Mouse (Mus musculus) ES-Bruce4 (cell line): Measurements from ENCODE around the gene Osbp. TPM values are rescaled to one million over a fixed set of nuclear protein-coding genes. Genes with fewer than 3 reads are reported as not detected.

ENCODE experiments used
- H3K27ac ChIP-seq: 2 replicates; pipeline ENCODE4 v1.5.1; 2012; ENCODE audit warnings: low read length, inconsistent platforms; ENCODE audit not compliant: insufficient read depth
- H3K27me3 ChIP-seq: 2 replicates; pipeline ENCODE4 v1.6.1; 2012; ENCODE audit warnings: mild to moderate bottlenecking, low read length, inconsistent platforms; ENCODE audit not compliant: control insufficient read depth, poor library complexity, insufficient read depth, severe bottlenecking
- H3K36me3 ChIP-seq: 2 replicates; pipeline ENCODE4 v1.6.1; 2012; ENCODE audit warnings: inconsistent platforms, mild to moderate bottlenecking, low read length, moderate library complexity; ENCODE audit not compliant: control insufficient read depth, poor library complexity, insufficient read depth, severe bottlenecking
- H3K4me1 ChIP-seq: one replicate; pipeline ENCODE4 v1.8.1; 2011; ENCODE audit warnings: low read length; ENCODE audit not compliant: control insufficient read depth, insufficient read depth
- H3K4me3 ChIP-seq: 2 replicates; pipeline ENCODE4 v1.5.1; 2011; ENCODE audit warnings: low read depth, mild to moderate bottlenecking, low read length
- H3K9ac ChIP-seq: 2 replicates; pipeline ENCODE4 v1.6.1; 2012; ENCODE audit warnings: low read depth, mild to moderate bottlenecking, inconsistent platforms; ENCODE audit not compliant: poor library complexity, severe bottlenecking
- H3K9me3 ChIP-seq: replicated peaks from 2 replicates; pipeline ENCODE4 v1.6.1; 2012; ENCODE audit warnings: mild to moderate bottlenecking, low read length, inconsistent platforms; ENCODE audit not compliant: control insufficient read depth, poor library complexity, insufficient read depth, severe bottlenecking
- CTCF ChIP-seq: IDR thresholded peaks from one replicate; pipeline ENCODE4 v1.8.1; 2011; ENCODE audit warnings: low read depth, low read length
- EP300 ChIP-seq: IDR thresholded peaks from 2 replicates; pipeline ENCODE4 v1.6.1; 2011; ENCODE audit warnings: low read depth, low read length; ENCODE audit not compliant: insufficient read depth
- POLR2A ChIP-seq: IDR thresholded peaks from one replicate; pipeline ENCODE4 v1.8.1; 2011; ENCODE audit warnings: low read length; ENCODE audit not compliant: insufficient read depth
- polyA plus RNA-seq: library from polyadenylated mRNA; stranded (reverse); fragments of >200 nt; gene quantifications from 2 replicates; pipeline ENCODE4 v1.2.4, GENCODE M21; 2011; ENCODE audit warnings: low read depth; ENCODE audit not compliant: missing spikeins, insufficient read depth, insufficient read length

Gene Osbp
- polyA plus RNA-seq, 1 experiment: 31.5 TPM

- no peak overlapping the region for H3K27ac ChIP-seq
- H3K27me3 ChIP-seq: no peaks in the 10 kb centered on the region
- TF ChIP-seq CTCF: no peak
- no peak for TF ChIP-seq POLR2A
- TF ChIP-seq EP300: no peak
These were observed 72.0 kb downstream of the Osbp start for GRCm38 (mm10) chr19:12037727-12038126.

GRCm38 (mm10) chr19:12041217-12041616 is 75.5 kb downstream of the Osbp start, which contains the start of gene Olfr1423:
Gene Olfr1423 (minus strand): TSS chr19:12041317.
- Histone ChIP-seq H3K4me1 (no peaks in the 10 kb centered on the region), H3K27ac (no peak within 1 kb of the TSS), H3K36me3 (no peaks in the 10 kb centered on the region), H3K4me3 (no peak within 1 kb of the TSS), H3K9ac (no peak within 1 kb of the TSS), H3K27me3 (no peaks in the 10 kb centered on the region), H3K9me3 (no peaks in the 10 kb centered on the region)
- TF ChIP-seq CTCF (no peak), POLR2A (no peak), EP300 (no peak)

More at GRCm38 (mm10) chr19:12037727-12038126, 72.0 kb downstream of the Osbp start:
- Histone ChIP-seq H3K9me3 (no peaks in the 10 kb centered on the region; the same call in 1 of the 2 replicates), H3K4me3 (no peak overlapping the region), H3K9ac (no peak overlapping the region), H3K36me3 (no peaks in the 10 kb centered on the region), H3K4me1 (no peaks in the 10 kb centered on the region)

GRCm38 (mm10) chr19:12043163-12043562 is 77.4 kb downstream of the Osbp start:
- H3K9me3 ChIP-seq: no peaks in the 10 kb centered on the region
- no peak overlapping the region for H3K27ac ChIP-seq
- H3K4me3 ChIP-seq: no peak overlapping the region
- H3K27me3 ChIP-seq: no peaks in the 10 kb centered on the region
- TF ChIP-seq CTCF (no peak), POLR2A (no peak), EP300 (no peak)
- no peaks in the 10 kb centered on the region for H3K36me3 ChIP-seq
- H3K9ac ChIP-seq: no peak overlapping the region
- no peaks in the 10 kb centered on the region for H3K4me1 ChIP-seq

Other genes with a start within 250 kb of the Osbp start
- gene Gif, start 218.4 kb upstream of the Osbp start, polyA plus RNA-seq: not detected in 2 replicates
- 46.5 and 49.6 TPM in 2 replicates for gene Mrpl16, start 195.6 kb upstream of the Osbp start, polyA plus RNA-seq
- gene Stx3, start 146.5 kb upstream of the Osbp start, polyA plus RNA-seq: 109 and 112 TPM in 2 replicates
- not detected in 2 replicates for gene Olfr1417, start 126.7 kb upstream of the Osbp start, polyA plus RNA-seq
- gene Olfr1418, start 104.9 kb upstream of the Osbp start, polyA plus RNA-seq: not detected in 2 replicates
- not detected in 2 replicates for gene Olfr1419, start 90.8 kb upstream of the Osbp start, polyA plus RNA-seq
- not detected in 2 replicates for gene Olfr1420, start 79.4 kb upstream of the Osbp start, polyA plus RNA-seq
- 42.2 and 42.6 TPM in 2 replicates for gene Patl1, start 53.5 kb upstream of the Osbp start, polyA plus RNA-seq
- 0.10 TPM in 1 of 2 replicates, not detected in the other for gene Olfr1423, start 75.4 kb downstream of the Osbp start, polyA plus RNA-seq
- not detected in 2 replicates for gene Olfr1424, start 96.7 kb downstream of the Osbp start, polyA plus RNA-seq
- not detected in 2 replicates for gene Olfr1425, start 111.8 kb downstream of the Osbp start, polyA plus RNA-seq
- gene Olfr1426, start 126.1 kb downstream of the Osbp start, polyA plus RNA-seq: not detected in 2 replicates
- gene Olfr1427, start 137.4 kb downstream of the Osbp start, polyA plus RNA-seq: not detected in 2 replicates
- gene Olfr1428, start 150.0 kb downstream of the Osbp start, polyA plus RNA-seq: not detected in 2 replicates
- not detected in 2 replicates for gene Olfr76, start 157.3 kb downstream of the Osbp start, polyA plus RNA-seq
- not detected in 2 replicates for gene Olfr1555-ps1, start 204.2 kb downstream of the Osbp start, polyA plus RNA-seq
- gene Olfr1431, start 234.7 kb downstream of the Osbp start, polyA plus RNA-seq: not detected in 2 replicates